26 mouse cellular contexts compared by ENCODE assay signal in genomic region chr4:63237225-63237624, GRCm38 (mm10). TPM values are rescaled to one million over a fixed set of nuclear protein-coding genes. Genes with fewer than 3 reads are reported as not detected.
DNase-seq lines count a peak whose midpoint lies in the region; ATAC-seq and TF ChIP-seq lines count a peak whose summit lies in the region.
"Had no signal": no experiment of that assay in that cellular context is flagged by ENCODE, and none has a peak within 500 bp of the region (broad histone marks: within the 10 kb centered on the region; RNA-seq: fewer than 3 reads in every experiment).

No protein-coding gene starts in this region.

- peak overlapping the region; percentile 62 for H3K27ac ChIP-seq in kidney, adult 2 months (ENCODE audit: insufficient read depth, low read depth, low read length)
- H3K27ac ChIP-seq in embryonic facial prominence, embryonic 13.5 days = peak overlapping the region; percentile 55; the same call in 1 of the 2 replicates
- H3K27ac ChIP-seq in hindbrain, embryonic 13.5 days = no peak overlapping the region
- H3K27ac ChIP-seq: hindbrain, postnatal 0 days; left cerebral cortex, adult 2 months; liver, embryonic 14.5 days; lung, embryonic 15.5 days had no signal

- no peak overlapping the region for H3K4me2 ChIP-seq in embryonic facial prominence, embryonic 13.5 days
- no peak overlapping the region for H3K4me2 ChIP-seq in hindbrain, embryonic 13.5 days
- H3K4me2 ChIP-seq: heart, embryonic 15.5 days; intestine, embryonic 15.5 days; lung, embryonic 15.5 days; midbrain, embryonic 11.5 days had no signal

- no peak for ATAC-seq in embryonic facial prominence, embryonic 13.5 days (ENCODE audit: insufficient number of reproducible peaks, insufficient read depth, low FRiP score, low TSS enrichment, low read depth)
- ATAC-seq in hindbrain, embryonic 13.5 days (ENCODE audit: low FRiP score) = no peak
- ATAC-seq: activated CD4-positive, CD25-positive, alpha-beta regulatory T cell, adult 4 months; CD4-positive, CD25-positive, alpha-beta regulatory T cell, adult 4 months; forebrain, embryonic 14.5 days; hindbrain, postnatal 0 days; midbrain, embryonic 16.5 days had no signal

- H3K36me3 ChIP-seq in kidney, adult 2 months (ENCODE audit: control insufficient read depth, insufficient read depth, low read length) = no peaks in the 10 kb centered on the region
- peaks cover 58% of the 10 kb centered on the region for H3K36me3 ChIP-seq in embryonic facial prominence, embryonic 13.5 days
- no peaks in the 10 kb centered on the region for H3K36me3 ChIP-seq in hindbrain, embryonic 13.5 days
- H3K36me3 ChIP-seq: heart, embryonic 15.5 days; intestine, embryonic 15.5 days had no signal

- no peaks in the 10 kb centered on the region for H3K27me3 ChIP-seq in kidney, adult 2 months (replicated peaks; ENCODE audit: control insufficient read depth, insufficient read depth, low read length)
- no peaks in the 10 kb centered on the region for H3K27me3 ChIP-seq in embryonic facial prominence, embryonic 13.5 days
- no peaks in the 10 kb centered on the region for H3K27me3 ChIP-seq in hindbrain, embryonic 13.5 days
- H3K27me3 ChIP-seq: heart, embryonic 15.5 days; intestine, embryonic 15.5 days; lung, embryonic 15.5 days had no signal

- TF ChIP-seq POLR2A in kidney, adult 2 months (IDR thresholded peaks at IDR 0.05; ENCODE audit: low read depth, low read length) = no peak
- TF ChIP-seq POLR2A in lung, adult 2 months (IDR thresholded peaks at IDR 0.05; ENCODE audit: borderline replicate concordance, extremely low read depth, low read depth, low read length) = no peak

- DNase-seq in kidney, adult 2 months = peak; percentile 51
- no peak for DNase-seq in kidney, postnatal 36 days
- DNase-seq in cerebellum, adult 18-20 months = peak; percentile 53 to 72
- peak; percentile 77 for DNase-seq in cerebellum, adult 9-11 months
- DNase-seq in lung, adult 2 months = no peak
- DNase-seq: adrenal gland, adult 2 months; adrenal gland, postnatal 36 days; gastrocnemius, postnatal 25 days; heart, adult 11 months; right cerebral cortex, postnatal 25 days; thymus, adult 18-20 months; thymus, postnatal 25 days had no signal

- no peak overlapping the region for H3K9ac ChIP-seq in embryonic facial prominence, embryonic 13.5 days
- no peak overlapping the region for H3K9ac ChIP-seq in hindbrain, embryonic 13.5 days
- H3K9ac ChIP-seq: heart, embryonic 15.5 days; intestine, embryonic 15.5 days; liver, embryonic 14.5 days; lung, embryonic 15.5 days had no signal

- H3K4me1 ChIP-seq in kidney, adult 2 months (ENCODE audit: control insufficient read depth, insufficient read depth, low read length) = peaks cover 54% of the 10 kb centered on the region
- peaks cover 51% of the 10 kb centered on the region for H3K4me1 ChIP-seq in embryonic facial prominence, embryonic 13.5 days
- H3K4me1 ChIP-seq in hindbrain, embryonic 13.5 days (replicated peaks) = peaks cover 26% of the 10 kb centered on the region
- H3K4me1 ChIP-seq in lung, adult 2 months (ENCODE audit: control insufficient read depth, insufficient read depth, low read length) = no peaks in the 10 kb centered on the region; the same call in 1 of the 2 replicates

- no peak for TF ChIP-seq CTCF in kidney, adult 2 months (conservative IDR thresholded peaks at IDR 0.05; ENCODE audit: insufficient read depth, insufficient read length, low read depth, low read length)
- TF ChIP-seq CTCF in lung, adult 2 months (IDR thresholded peaks at IDR 0.05; ENCODE audit: insufficient read depth, low read length) = no peak

- no peak overlapping the region for H3K4me3 ChIP-seq in kidney, adult 2 months (ENCODE audit: insufficient read depth, low read depth, low read length)
- no peak overlapping the region for H3K4me3 ChIP-seq in embryonic facial prominence, embryonic 13.5 days
- H3K4me3 ChIP-seq in hindbrain, embryonic 13.5 days = no peak overlapping the region
- no peak overlapping the region for H3K4me3 ChIP-seq in lung, adult 2 months (replicated peaks; ENCODE audit: extremely low read depth, low read depth, low read length)
- H3K4me3 ChIP-seq: heart, embryonic 10.5 days; heart, embryonic 15.5 days; intestine, embryonic 15.5 days; left cerebral cortex, adult 2 months; lung, embryonic 15.5 days had no signal

- H3K9me3 ChIP-seq in embryonic facial prominence, embryonic 13.5 days = no peaks in the 10 kb centered on the region; the same call in 1 of the 2 replicates
- no peaks in the 10 kb centered on the region for H3K9me3 ChIP-seq in hindbrain, embryonic 13.5 days
- H3K9me3 ChIP-seq: heart, embryonic 10.5 days; heart, embryonic 15.5 days; intestine, embryonic 15.5 days; lung, embryonic 15.5 days had no signal

- 78% methylated on average over 3 of the region's 3 CpGs for WGBS in kidney, adult 2 months
- 73% methylated on average over 3 of the region's 3 CpGs for WGBS in embryonic facial prominence, embryonic 13.5 days
- 85% methylated on average over 3 of the region's 3 CpGs for WGBS in hindbrain, embryonic 13.5 days
- WGBS in lung, adult 2 months = 87% methylated on average over 3 of the region's 3 CpGs

RNA-seq across cellular contexts. Expression of gene Col27a1, which starts 23.4 kb away (rescaled TPM):
- polyA plus RNA-seq in kidney, adult 2 months (2012; rRNA removed) = 23.1 and 31.7 TPM in 2 replicates
- 26.1 and 30.2 TPM in 2 replicates for polyA plus RNA-seq in embryonic facial prominence, embryonic 13.5 days (2015; fragmentation: Nextera tagmentation; extraction: Ambion mirVana)
- 2.1 and 2.4 TPM in 2 replicates for polyA plus RNA-seq in hindbrain, embryonic 13.5 days (2015; fragmentation: Nextera tagmentation; extraction: Ambion mirVana)
- 11.2 and 11.5 TPM in 2 replicates for polyA plus RNA-seq in lung, adult 2 months (2012; rRNA removed)

Comparison
In these comparisons a context has a peak if more than half of its experiments do, and no peak if none do; other contexts are left out.
1. DNase-seq: peak in kidney, adult 2 months (single experiment), cerebellum, adult 18-20 months (2 of 2) and cerebellum, adult 9-11 months (single experiment); none in kidney, postnatal 36 days (0 of 2) and lung, adult 2 months (single experiment).